Mouse (Mus musculus): ENCODE measurements around the gene Ccr9. TPM values are rescaled to one million over a fixed set of nuclear protein-coding genes. Genes with fewer than 3 reads are reported as not detected.
"Not testable (repeated sequence)": the region's sequence is repeated elsewhere in the genome, so short reads cannot be mapped to it uniquely, and the experiment has no call there.

Ccr9 gene
- total RNA-seq, 2 experiments from 2014 or later = 0.09 to 0.11 TPM

DNA sequence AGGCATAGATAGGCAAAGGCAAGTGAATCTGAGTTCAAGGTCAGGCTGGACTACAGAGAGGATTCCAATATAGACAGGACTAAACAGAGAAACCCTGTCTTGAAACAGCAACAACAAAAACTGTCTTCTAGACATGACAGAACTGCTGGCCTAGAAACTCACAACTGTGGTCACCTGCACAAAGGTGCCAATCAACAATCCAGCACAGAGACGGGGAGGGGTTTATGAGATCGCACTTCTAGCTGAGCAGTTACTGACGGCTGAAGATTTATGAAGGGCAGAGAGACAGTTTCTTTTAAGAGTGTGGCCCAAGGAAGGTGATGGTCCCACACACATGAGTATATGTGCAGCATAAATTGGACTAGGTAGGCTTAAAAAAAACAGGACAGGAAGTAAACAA is 38.1 kb downstream of the Ccr9 start:
- no peak for DNase-seq

DNA sequence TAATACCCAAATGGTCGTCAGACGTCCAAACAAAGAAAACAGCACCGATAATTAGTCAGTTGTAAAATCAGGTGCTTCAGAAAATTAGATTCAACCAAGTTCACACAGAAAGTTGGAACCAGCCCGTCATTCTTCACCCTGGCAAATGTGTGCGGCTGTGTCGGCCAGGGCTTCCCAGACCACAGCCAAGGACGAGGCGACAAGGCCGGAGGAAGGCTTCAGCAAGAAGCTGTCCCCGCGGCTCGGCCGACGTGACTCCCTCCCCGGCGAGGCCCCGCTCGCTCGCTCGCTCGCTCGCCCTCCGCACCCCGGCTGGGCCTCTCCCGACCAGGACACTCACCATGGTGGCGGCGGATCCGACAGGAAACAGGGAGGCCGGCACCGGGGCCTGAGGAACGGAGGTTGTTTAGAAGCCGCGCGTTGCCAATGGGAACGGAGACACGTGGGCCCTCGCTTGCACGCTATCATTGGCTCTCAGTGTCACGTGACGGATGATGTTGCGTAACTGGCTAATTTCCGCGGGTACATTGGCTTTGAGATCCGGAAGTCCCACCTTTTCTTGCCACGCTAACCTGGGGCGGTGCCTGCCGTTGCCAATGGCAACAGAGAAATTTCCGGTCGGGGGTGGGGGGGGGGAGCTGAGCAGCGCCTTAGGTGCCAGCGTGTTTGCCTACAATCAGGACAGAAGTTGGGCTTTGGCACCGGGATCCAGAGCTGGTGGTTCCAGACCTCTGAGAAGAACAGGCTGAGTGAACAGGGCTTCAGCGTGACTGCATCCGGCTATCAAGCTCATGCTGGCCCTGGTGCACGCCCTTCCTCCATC is 39.2 kb downstream of the Ccr9 start, which contains the start of gene Lztfl1:
Lztfl1 (minus strand) TSS at position 512 of the 823 bp plus-strand sequence.
- DNase-seq = peak; percentile 91

DNA sequence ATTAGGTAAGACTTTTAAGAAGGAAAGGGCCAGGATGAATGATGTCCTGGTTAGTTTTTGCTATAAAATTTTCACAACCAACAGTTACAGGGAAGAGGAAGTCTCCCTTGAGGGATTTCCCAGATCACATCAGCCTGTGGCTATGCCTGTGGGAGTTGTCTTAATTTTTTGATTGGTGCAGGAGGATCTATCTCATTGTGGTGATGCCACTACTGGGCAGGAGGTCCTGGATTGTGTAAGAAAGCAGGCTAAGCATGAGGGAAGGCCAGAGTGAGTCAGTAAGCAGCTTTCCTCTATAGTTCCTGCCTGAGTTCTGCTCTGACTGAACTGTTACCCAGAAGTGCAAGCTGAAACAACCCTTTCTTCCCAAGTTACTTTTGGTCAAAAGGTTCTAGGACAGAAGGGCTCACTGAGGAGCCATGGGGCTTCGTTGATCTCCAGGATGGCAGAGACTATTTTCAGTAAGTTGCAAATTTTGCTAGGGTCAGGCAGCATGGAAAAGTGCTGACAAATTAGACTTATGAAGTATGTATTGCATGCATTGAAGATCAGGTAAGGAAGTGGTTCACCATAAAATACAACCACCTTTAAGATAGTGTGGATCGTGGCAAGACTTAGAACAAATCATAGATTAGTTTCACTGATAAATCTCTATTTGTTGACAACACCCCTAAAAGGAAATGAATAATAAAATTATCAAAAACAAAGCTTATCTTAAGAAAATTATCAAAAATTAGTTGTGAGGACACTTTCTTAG is 44.7 kb downstream of the Ccr9 start:
- no peak for DNase-seq

DNA sequence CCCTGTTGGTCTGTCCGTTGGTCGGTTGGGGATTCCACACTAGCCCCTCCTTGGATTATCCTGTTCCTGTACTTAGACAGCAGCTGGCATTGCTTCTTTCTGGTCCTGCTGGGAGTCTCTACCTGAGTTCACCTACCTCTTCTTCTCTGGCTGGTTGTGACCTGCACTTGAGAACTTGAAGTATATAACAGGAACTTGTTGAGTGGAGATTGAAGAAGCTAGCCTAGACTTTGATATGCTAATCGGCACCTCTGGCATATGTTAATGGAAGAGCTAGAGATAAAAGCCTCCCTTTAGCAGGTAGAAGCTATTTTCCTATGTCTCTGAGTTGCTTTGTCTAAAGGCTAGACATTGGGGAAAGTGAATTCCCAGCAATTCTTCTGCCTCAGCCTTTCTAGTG is 53.0 kb downstream of the Ccr9 start:
- no peak for DNase-seq

DNA sequence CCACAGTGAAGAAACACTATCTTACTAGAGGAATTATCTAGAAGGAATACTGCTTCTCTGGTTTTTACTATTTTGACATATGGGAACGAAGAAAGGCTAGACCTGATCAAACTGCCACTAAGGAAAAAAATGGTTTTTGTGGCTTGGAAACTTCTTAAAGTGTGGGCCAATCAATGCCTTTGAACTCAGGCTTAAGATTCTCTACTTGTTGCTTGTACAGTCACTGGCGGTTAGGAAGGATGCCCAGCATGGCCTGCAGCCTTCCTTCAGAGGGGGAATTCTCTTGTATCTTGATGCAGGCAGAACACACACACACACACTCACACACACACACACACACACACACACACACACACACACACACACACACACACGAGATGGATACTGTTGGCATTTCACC is 55.9 kb downstream of the Ccr9 start:
- DNase-seq = no peak

DNA sequence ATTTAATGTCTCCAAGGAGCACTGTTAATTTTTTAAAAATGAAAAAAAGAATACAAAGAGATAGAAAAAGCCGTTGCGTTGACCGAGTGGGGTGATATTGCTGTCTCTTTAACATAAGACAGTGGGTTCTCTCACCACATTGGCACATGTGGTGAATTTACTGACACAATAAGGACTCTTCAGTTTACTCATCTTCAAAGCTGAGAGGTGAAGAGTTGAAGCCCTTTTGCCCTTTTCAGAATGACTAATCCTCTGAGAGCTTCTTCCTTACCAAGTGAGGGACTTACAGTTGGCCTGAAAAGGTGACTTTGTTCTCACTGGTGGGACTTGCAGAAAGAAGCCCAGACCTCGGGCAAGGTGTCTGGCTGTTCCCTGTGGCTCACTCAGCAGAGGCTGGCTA is 62.6 kb downstream of the Ccr9 start:
- no peak for DNase-seq

DNA sequence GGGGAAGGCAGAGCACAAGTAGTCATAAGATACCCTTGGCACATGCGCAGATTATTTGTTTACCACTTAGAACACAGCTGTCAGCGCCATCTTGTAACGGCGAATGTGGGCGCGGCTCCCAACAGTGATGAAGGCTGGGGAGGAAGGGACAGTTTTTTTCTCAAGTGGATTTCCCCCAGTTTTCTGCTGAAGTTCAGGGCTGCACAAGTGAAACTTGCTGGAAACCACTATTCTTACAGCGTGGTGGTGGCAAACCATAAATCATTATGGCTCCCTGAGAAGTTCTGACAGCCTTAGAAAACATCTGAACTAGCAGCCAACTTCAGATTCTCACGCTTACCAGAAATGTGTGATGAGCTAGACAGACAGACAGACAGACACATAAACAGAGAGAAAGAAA is 71.4 kb downstream of the Ccr9 start:
- DNase-seq = not testable (repeated sequence)

DNA sequence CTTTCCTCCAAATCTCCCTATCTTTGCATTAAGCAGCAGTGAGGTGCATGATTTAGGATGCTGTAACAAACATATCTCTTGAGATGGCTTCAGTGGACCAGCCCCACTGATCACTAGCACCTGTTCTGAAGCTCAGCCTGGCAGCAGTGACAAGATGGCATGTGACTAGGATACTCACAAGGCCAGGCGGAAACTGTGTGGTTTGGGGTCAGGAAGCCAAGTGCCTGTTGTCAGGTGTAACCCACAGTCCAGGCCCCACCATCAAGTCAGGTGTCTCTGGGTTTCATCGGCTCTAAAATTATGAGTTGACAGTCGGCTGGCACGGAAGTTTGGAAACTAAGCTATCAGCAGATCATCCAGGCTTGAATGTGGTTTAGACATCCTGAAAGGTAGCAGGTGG is 76.1 kb downstream of the Ccr9 start:
- no peak for DNase-seq

DNA sequence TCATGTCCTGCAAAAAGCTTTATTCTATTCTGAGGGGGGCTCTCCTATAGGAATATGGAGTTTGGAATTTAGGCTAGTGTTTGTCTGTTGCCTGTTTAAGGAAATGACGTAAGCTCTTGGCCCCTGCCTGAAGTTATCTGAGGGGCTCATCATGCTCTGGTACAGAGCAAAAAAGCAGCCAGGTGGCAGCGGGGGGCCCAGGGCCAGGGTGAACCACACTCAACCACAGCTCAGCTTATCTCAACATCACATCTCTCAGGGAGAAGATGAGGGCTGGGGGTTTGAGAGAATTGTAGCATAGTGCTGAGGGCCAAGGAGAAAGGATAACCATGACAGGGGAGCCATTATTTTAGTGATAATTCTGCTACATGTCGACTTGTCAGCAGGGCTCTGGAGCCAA is 78.5 kb downstream of the Ccr9 start:
- no peak for DNase-seq

DNA sequence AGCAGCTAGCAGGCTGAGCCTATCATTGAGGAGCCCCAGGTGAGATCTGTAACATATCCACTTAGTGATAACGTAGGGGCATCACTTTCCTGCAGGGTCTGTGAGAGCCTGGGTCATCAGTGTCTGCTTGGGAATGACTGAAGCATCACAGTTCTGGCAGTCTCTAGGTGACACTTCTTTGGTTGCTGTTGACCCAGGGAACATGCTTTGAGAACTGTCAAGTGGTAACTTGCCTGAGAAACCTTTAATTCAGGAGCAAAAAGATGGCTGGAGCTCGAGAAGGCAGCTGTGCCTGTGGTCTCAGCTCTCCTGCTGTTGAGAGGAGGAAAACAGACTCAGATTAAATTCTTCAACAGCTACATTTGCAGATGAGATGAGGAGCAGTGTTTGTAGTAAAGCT is 79.1 kb downstream of the Ccr9 start:
- no peak for DNase-seq

DNA sequence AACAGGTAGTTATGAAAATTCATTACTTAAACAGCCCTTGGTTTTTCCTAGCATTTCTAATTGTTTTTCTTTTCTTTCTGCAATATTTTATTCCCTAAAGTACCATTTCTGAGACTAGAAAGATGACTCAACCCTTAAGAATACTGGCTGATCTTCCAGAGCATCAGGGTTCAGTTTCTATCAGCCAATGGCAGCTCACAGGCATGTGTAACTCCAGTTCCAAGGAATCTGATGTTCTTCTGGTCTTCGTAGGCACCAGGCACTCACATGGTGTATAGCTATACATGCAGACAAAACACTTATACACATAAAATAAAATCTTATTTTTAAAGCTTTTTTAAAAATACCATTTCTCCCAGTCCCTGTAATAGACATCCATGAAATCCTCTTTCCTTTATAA is 79.9 kb downstream of the Ccr9 start:
- no peak for DNase-seq

DNA sequence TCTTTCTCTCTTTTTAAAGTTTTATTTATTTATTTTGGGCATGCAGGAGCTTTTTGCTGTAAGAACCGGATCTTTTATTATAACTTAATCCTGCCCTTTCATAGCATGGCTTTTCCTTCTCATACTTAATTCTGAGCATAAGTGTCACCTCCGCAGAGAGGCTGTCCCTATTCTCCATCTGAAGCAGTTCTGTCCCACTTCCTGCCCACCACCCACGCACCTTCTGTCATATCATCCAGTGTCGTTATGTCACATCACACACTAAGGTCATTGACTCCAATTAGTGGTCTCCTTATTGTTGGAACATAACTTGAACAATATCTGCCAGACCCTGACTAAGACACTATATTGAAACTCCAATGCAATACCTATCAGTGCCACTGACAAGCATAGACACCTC is 80.4 kb downstream of the Ccr9 start:
- DNase-seq = no peak

DNA sequence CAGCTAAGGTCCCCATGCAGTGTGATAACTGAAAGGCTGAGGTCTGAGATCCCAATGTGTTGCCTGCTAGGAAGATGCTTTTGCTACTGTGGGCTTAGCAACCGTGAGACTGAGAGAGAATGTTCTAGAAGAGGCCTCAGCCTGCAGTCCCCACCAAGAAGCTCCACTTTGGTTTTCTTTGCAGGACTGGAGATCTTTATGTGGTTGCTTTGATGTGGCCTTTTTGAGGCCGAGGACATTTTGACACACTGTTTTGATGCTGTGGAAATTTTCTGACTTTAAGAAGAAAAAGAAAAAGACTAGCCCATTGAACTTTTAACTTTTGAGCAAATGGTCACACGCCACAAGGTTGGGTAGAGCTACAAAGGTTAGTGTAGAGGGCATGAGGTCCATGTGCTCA is 82.6 kb downstream of the Ccr9 start:
- no peak for DNase-seq

DNA sequence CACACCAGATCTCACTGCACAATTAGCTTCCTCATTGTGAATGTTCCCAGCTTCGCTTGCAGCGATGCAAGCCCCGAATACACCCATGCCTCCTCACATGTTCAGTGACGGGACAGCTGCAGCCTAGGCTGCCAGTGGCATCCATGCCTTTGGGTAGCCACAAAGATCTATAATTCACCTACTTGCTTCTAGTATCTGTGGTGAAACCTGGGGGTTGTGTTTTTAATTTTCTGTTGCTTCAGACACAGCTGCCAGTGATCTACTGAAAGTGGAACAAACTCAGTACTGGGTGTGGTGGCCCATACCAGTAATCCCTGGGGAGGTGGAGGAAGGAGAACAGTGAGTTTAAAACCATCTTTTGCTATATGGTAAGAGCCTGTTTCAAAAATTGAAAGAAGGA is 84.6 kb downstream of the Ccr9 start:
- DNase-seq = no peak

DNA sequence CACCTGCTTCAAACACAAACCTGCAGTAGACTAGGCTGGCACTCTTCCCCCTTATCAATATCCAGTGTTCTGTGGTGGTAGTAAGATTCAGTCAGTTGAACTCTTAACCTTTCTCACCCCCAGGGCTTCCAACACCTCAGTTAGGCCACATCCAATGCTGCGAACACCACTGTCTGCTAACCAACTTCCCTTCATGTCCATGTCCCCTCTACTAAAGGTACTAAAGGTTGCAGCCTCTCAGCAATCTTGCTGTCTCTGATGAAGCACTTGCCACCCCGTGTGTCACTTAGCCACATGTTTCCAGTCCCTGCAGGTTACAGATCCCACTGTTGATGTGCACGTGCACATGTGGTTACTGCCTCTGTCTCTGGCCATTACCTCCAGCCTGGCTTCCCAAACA is 85.5 kb downstream of the Ccr9 start:
- no peak for DNase-seq

DNA sequence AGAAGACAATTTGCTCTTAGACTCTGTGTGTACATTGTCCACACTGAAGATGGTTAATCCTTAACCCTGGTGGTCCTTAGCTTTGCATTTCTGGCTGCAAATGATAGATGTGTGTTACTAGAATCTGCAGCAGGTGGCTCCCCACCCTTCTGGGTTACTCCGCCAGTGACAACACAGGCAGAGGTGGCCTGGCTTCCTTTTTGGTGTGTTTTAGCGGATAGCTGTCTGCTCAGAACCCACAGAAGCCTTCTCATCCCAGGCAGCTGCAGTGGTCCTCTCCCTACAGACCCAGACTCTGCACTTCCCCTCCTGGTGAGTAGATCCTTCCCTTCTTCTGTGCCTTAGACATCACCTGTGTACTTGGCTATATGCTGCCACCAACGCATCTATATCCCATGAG is 88.8 kb downstream of the Ccr9 start:
- DNase-seq = no peak

DNA sequence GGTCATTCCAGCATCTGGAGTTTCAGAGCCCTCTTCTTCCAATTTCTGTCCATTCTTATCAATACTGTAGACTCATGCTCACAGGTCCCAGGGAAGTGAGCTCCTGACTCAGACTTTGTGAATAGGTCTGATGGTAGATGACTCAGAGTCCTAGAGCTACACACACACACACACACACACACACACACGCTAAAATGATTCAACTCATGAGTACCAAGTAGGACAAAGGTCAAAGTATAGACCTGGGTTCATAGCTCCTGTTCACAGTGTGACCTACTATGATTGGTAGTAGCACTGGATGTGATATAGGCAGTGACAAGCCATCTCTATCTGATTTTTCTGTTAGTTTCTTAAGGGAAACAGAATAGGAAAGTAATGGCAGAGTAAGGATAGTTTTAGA is 90.2 kb downstream of the Ccr9 start:
- no peak for DNase-seq

DNA sequence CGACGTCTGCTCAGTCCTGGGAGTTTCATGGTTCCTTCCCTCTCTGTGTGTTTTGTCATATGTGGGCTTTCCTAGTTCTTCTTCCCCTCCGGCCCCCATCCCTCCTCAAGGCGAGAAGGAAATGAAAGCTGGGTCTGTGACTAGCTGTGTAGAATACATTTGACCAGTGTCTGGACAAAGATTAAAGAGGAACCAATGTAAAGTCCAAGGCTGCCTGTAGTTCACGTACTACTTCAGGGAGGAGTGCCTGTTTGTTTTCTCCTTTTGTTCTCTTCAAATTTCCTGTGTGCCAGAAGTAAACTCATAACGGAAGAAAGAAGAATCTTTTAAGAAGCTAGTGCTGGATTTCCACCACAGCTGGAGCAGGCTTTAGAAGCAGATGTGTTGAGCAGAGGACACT is 91.3 kb downstream of the Ccr9 start:
- no peak for DNase-seq

DNA sequence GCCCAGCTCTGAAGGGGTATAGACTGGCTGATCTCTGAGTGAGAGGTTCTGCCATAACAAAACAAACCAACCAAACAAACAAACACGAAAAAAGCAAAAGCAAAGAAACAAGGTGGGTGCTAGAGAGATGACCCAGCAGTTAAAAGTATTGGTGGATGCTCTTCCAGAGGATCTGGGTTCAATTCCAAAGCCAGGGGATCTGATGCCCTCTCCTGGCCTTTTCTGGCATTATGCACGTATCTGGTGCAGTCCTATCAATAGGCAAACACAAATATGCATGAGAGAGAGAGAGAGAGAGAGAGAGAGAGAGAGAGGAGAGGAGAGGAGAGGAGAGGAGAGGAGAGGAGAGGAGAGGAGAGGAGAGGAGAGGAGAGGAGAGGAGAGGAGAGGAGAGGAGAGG is 95.1 kb downstream of the Ccr9 start:
- DNase-seq = not testable (repeated sequence)

DNA sequence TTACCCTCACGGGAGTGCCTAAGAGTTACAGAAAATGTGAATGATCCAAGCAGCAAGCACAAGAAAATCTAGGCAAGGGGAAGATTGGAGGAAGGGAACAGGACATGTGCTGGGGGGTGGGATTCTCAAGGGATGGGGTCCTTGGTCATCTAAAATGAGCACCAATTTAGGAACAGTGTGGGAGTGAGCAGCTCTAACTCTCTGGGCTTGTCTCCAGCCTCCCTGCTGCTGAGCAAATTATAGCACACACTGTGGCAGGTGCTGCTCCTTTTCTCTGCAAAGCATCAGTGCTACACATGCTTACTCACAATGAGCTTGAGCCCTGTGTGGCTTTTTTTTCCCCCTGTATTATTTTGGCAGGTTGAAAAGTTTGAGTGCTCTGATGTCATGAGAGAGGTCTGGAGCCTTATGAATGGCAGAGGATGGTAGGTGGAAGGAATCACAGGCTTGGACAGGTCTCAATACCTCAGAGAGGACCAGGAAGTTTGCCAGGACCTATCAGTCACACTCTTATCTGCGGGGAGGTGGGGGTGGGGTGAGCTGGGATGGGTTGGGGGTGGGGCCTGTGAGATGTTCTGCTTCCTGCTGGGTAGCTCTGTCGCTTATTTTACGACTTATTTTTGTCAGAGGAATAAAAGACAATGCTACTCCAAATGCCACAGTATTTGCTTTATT is 110.8 kb downstream of the Ccr9 start:
- DNase-seq = no peak

DNA sequence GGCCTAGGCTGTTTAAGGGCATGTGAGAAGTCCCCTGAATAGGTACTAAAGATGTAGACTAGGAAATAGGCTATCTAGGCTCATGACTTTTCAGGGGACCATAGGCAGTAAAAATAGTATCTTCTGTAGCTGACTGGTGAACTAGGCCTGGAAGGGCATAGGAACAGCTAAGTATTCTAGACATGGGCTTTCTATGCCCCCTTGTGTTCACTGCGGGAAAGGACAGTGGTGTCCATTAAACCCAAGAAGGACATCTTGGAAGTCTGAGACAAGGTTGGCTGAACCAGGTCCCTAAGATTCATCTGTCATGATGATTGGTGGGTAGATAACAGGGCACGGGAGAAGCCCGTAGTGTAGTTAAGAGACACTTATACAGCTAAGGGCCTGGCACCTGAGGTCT is 117.9 kb downstream of the Ccr9 start:
- DNase-seq = peak; percentile 14

DNA sequence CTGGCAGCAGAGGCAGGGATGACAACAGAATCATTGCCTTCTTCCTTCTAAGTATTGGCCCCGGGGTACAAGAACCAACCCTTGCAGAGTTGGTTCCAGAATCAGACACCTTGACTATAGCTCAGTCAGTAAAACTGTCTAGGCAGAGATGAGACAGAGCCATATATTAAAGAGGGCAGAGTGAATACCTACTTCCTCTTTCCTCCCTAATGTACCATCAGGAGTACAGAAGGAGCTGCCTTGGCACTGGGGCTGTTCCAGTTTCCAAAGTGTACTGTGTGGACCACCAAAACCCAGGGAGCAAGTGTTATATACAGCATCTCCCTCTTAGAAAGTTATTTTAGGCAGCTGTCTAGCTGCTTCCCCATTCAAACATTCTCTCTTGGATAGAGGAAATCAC is 123.3 kb downstream of the Ccr9 start:
- DNase-seq = no peak

DNA sequence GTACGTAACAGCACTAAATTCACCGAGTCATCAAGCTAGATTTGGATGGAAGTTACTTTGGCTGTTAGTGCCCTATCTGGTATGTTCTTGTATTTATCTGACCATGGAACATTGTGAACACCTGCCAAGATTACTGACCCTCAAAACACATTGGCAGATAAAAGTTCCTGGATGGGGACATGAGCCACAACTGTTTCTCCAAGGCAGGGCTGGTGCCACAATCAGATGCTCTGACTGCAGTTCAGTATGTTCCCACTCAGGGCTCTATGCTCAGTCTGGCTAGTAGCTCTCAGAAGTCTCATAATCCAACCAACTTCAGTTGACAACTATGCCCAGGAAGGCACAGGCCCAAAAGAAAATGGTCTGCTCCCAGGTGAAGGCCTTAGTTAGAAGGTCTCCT is 124.2 kb downstream of the Ccr9 start:
- DNase-seq = no peak
